Mouse (Mus musculus) lung, embryonic 14.5 days (tissue): Measurements from ENCODE around the gene Fgfr2. TPM values are rescaled to one million over a fixed set of nuclear protein-coding genes. Genes with fewer than 3 reads are reported as not detected.

ENCODE experiments used
- ATAC-seq: fragments of 200-750 bp; cut with Nextera tagmentation; 2 replicates; pipeline ENCODE4 v1.8.0; 2017; ENCODE audit warnings: mild to moderate bottlenecking, moderate TSS enrichment, moderate library complexity; ENCODE audit not compliant: insufficient read depth
- DNase-seq: peaks from one replicate; pipeline ENCODE4 v3.0.0-alpha.2; 2015
- H3K27ac ChIP-seq: fragments of 300-500 bp; sonication (generic); 2 replicates; pipeline ENCODE4 v1.5.1; 2014; ENCODE audit warnings: low read depth, mild to moderate bottlenecking, moderate library complexity
- H3K27me3 ChIP-seq: fragments of 300-500 bp; sonication (generic); 2 replicates; pipeline ENCODE4 v1.6.1; 2014; ENCODE audit warnings: low read length, control low read depth; ENCODE audit not compliant: insufficient read depth
- H3K36me3 ChIP-seq: fragments of 300-500 bp; sonication (generic); 2 replicates; pipeline ENCODE4 v1.6.1; 2014; ENCODE audit warnings: control low read depth; ENCODE audit not compliant: insufficient read depth
- H3K4me1 ChIP-seq: fragments of 300-500 bp; sonication (generic); 2 replicates; pipeline ENCODE4 v1.6.1; 2014; ENCODE audit warnings: antibody characterized with exemption, control low read depth; ENCODE audit not compliant: insufficient read depth
- H3K4me2 ChIP-seq: fragments of 300-500 bp; sonication (generic); 2 replicates; pipeline ENCODE4 v1.6.1; 2014; ENCODE audit warnings: mild to moderate bottlenecking
- H3K4me3 ChIP-seq: fragments of 300-500 bp; sonication (generic); 2 replicates; pipeline ENCODE4 v1.5.1; 2014; ENCODE audit warnings: low read depth, low read length
- H3K9ac ChIP-seq: fragments of 300-500 bp; sonication (generic); 2 replicates; pipeline ENCODE4 v1.6.1; 2014
- H3K9me3 ChIP-seq: fragments of 300-500 bp; sonication (generic); 2 replicates; pipeline ENCODE4 v1.6.1; 2016; ENCODE audit warnings: low read depth, low read length, control low read depth
- CTCF ChIP-seq: IDR thresholded peaks from 2 replicates; pipeline ENCODE4 v1.5.1; 2016; ENCODE audit warnings: antibody characterized with exemption, low read depth
- WGBS: fragments of 180-500 bp; shearing (Covaris S2); extraction: QIAGEN DNeasy Blood & Tissue Kit; methylation state at CpG from one replicate; pipeline ENCODE4 v1.1.7; 2014; 5-methylcytosine and 5-hydroxymethylcytosine counted together
- polyA plus RNA-seq: library from polyadenylated mRNA; unstranded; fragments of >200 nt; fragmentation: Nextera tagmentation; extraction: Ambion mirVana; gene quantifications from 2 replicates; pipeline ENCODE4 v1.2.1, GENCODE M21; 2014

Fgfr2 gene
- polyA plus RNA-seq, 1 experiment from 2014 or later, result 179 TPM

GRCm38 (mm10) chr7:132091551-132091950, 1031.6 kb downstream of the Fgfr2 start:
- H3K4me2 ChIP-seq, result no peak overlapping the region
- WGBS, result 80% methylated on average over 7 of the region's 7 CpGs
- ATAC-seq, result no peak
- no peaks in the 10 kb centered on the region for H3K9me3 ChIP-seq
- H3K36me3 ChIP-seq, result no peaks in the 10 kb centered on the region
- no peak for DNase-seq
- H3K27ac ChIP-seq, result no peak overlapping the region
- H3K9ac ChIP-seq, result no peak overlapping the region
- H3K27me3 ChIP-seq, result no peaks in the 10 kb centered on the region
- no peak overlapping the region for H3K4me3 ChIP-seq
- no peaks in the 10 kb centered on the region for H3K4me1 ChIP-seq
- TF ChIP-seq CTCF, result no peak

- Histone ChIP-seq H3K27me3 (no peaks in the 10 kb centered on the region), H3K4me1 (no peaks in the 10 kb centered on the region), H3K4me3 (no peak overlapping the region), H3K36me3 (no peaks in the 10 kb centered on the region), H3K9me3 (no peaks in the 10 kb centered on the region), H3K4me2 (no peak overlapping the region), H3K9ac (no peak overlapping the region), H3K27ac (no peak overlapping the region)
- WGBS, result 61% methylated on average over 6 of the region's 6 CpGs
- ATAC-seq, result no peak
- no peak for TF ChIP-seq CTCF
- no peak for DNase-seq
Observed at GRCm38 (mm10) chr7:132088606-132089005, 1034.5 kb downstream of the Fgfr2 start.

GRCm38 (mm10) chr7:132088181-132088580, 1035.0 kb downstream of the Fgfr2 start:
- no peak overlapping the region for H3K4me2 ChIP-seq
- no peak for TF ChIP-seq CTCF
- no peak overlapping the region for H3K9ac ChIP-seq
- WGBS, result 79% methylated on average over 4 of the region's 4 CpGs
- DNase-seq, result no peak
- no peak overlapping the region for H3K27ac ChIP-seq
- H3K4me1 ChIP-seq, result no peaks in the 10 kb centered on the region
- H3K4me3 ChIP-seq, result no peak overlapping the region
- no peaks in the 10 kb centered on the region for H3K9me3 ChIP-seq
- no peaks in the 10 kb centered on the region for H3K36me3 ChIP-seq
- ATAC-seq, result no peak
- no peaks in the 10 kb centered on the region for H3K27me3 ChIP-seq

- no peak for DNase-seq
- Histone ChIP-seq H3K4me1 (no peaks in the 10 kb centered on the region), H3K27ac (no peak overlapping the region), H3K4me2 (no peak overlapping the region), H3K9me3 (no peaks in the 10 kb centered on the region), H3K4me3 (no peak overlapping the region), H3K36me3 (no peaks in the 10 kb centered on the region), H3K9ac (no peak overlapping the region), H3K27me3 (no peaks in the 10 kb centered on the region)
- WGBS, result 27% methylated on average over 1 of the region's 1 CpGs
- ATAC-seq, result no peak
- TF ChIP-seq CTCF, result no peak
Observed at GRCm38 (mm10) chr7:132075825-132076224, 1047.3 kb downstream of the Fgfr2 start.

GRCm38 (mm10) chr7:132074503-132074902, 1048.6 kb downstream of the Fgfr2 start:
- no peak for ATAC-seq

GRCm38 (mm10) chr7:132070877-132071625, 1052.1 kb downstream of the Fgfr2 start:
- Histone ChIP-seq H3K4me2 (no peak overlapping the region), H3K27me3 (no peaks in the 10 kb centered on the region), H3K9ac (no peak overlapping the region), H3K9me3 (no peaks in the 10 kb centered on the region), H3K27ac (no peak overlapping the region), H3K36me3 (no peaks in the 10 kb centered on the region), H3K4me3 (no peak overlapping the region), H3K4me1 (no peaks in the 10 kb centered on the region)
- TF ChIP-seq CTCF, result no peak
- no peak for DNase-seq
- ATAC-seq, result no peak
- WGBS, result 75% methylated on average over 6 of the region's 6 CpGs

More at GRCm38 (mm10) chr7:132074503-132074902, 1048.6 kb downstream of the Fgfr2 start:
- DNase-seq, result no peak
- no peak overlapping the region for H3K4me3 ChIP-seq
- no peak overlapping the region for H3K4me2 ChIP-seq
- H3K9me3 ChIP-seq, result no peaks in the 10 kb centered on the region
- 67% methylated on average over 3 of the region's 3 CpGs for WGBS
- TF ChIP-seq CTCF, result no peak
- no peak overlapping the region for H3K9ac ChIP-seq
- no peak overlapping the region for H3K27ac ChIP-seq
- no peaks in the 10 kb centered on the region for H3K27me3 ChIP-seq
- no peaks in the 10 kb centered on the region for H3K4me1 ChIP-seq
- no peaks in the 10 kb centered on the region for H3K36me3 ChIP-seq

- no peaks in the 10 kb centered on the region for H3K27me3 ChIP-seq
- no peak for TF ChIP-seq CTCF
- 62% methylated on average over 5 of the region's 5 CpGs for WGBS
- no peak overlapping the region for H3K27ac ChIP-seq
- no peak for ATAC-seq
- no peak for DNase-seq
- no peaks in the 10 kb centered on the region for H3K4me1 ChIP-seq
- H3K4me2 ChIP-seq, result no peak overlapping the region
- H3K4me3 ChIP-seq, result no peak overlapping the region
- H3K9me3 ChIP-seq, result no peaks in the 10 kb centered on the region
- no peaks in the 10 kb centered on the region for H3K36me3 ChIP-seq
- H3K9ac ChIP-seq, result no peak overlapping the region
Observed at GRCm38 (mm10) chr7:132067951-132068350, 1055.2 kb downstream of the Fgfr2 start.

- H3K36me3 ChIP-seq, result no peaks in the 10 kb centered on the region
- ATAC-seq (no peak), DNase-seq (no peak)
- no peaks in the 10 kb centered on the region for H3K4me1 ChIP-seq
- 71% methylated on average over 5 of the region's 5 CpGs for WGBS
- no peaks in the 10 kb centered on the region for H3K27me3 ChIP-seq
- H3K27ac ChIP-seq, result no peak overlapping the region
- no peak overlapping the region for H3K9ac ChIP-seq
- no peak overlapping the region for H3K4me3 ChIP-seq
- H3K9me3 ChIP-seq, result no peaks in the 10 kb centered on the region
- no peak for TF ChIP-seq CTCF
- no peak overlapping the region for H3K4me2 ChIP-seq
Observed at GRCm38 (mm10) chr7:132067511-132067910, 1055.6 kb downstream of the Fgfr2 start.
